Mouse (Mus musculus) heart, postnatal 0 days (tissue): ENCODE measurements at regions not wholly inside any gene's neighbourhood (a gene's known extent, or its start where the extent isn't known, plus 50 kb on each side); places are given as distances from the start of the nearest gene placed in this dataset.

Source experiments
- ATAC-seq: fragments of 200-750 bp; cut with Nextera tagmentation; 2 replicates; pipeline ENCODE4 v1.8.0; 2017; ENCODE audit warnings: low read depth, moderate number of reproducible peaks, moderate library complexity; ENCODE audit not compliant: insufficient read depth
- DNase-seq: peaks from one replicate; pipeline ENCODE4 v3.0.0-alpha.2; 2016; ENCODE audit warnings: low spot score
- H3K27ac ChIP-seq: fragments of 300-500 bp; sonication (generic); 2 replicates; pipeline ENCODE4 v1.5.1; 2014; ENCODE audit warnings: low read depth, mild to moderate bottlenecking
- H3K27me3 ChIP-seq: fragments of 300-500 bp; sonication (generic); 2 replicates; pipeline ENCODE4 v1.6.1; 2014; ENCODE audit warnings: low read length, mixed read lengths; ENCODE audit not compliant: control insufficient read depth, insufficient read depth
- H3K36me3 ChIP-seq: fragments of 300-500 bp; sonication (generic); replicated peaks from 2 replicates; pipeline ENCODE4 v1.6.1; 2014; ENCODE audit warnings: low read length, mixed read lengths; ENCODE audit not compliant: control insufficient read depth, insufficient read depth
- H3K4me1 ChIP-seq: fragments of 300-500 bp; sonication (generic); 2 replicates; pipeline ENCODE4 v1.6.1; 2014; ENCODE audit warnings: antibody characterized with exemption; ENCODE audit not compliant: control insufficient read depth, insufficient read depth
- H3K4me2 ChIP-seq: fragments of 300-500 bp; sonication (generic); 2 replicates; pipeline ENCODE4 v1.6.1; 2014; ENCODE audit warnings: low read depth, mild to moderate bottlenecking, low read length, moderate library complexity
- H3K4me3 ChIP-seq: fragments of 300-500 bp; sonication (generic); 2 replicates; pipeline ENCODE4 v1.5.1; 2014; ENCODE audit warnings: low read depth, low read length
- H3K9ac ChIP-seq: fragments of 300-500 bp; sonication (generic); replicated peaks from 2 replicates; pipeline ENCODE4 v1.6.1; 2014; ENCODE audit warnings: low read depth, low read length, mixed read lengths
- H3K9me3 ChIP-seq: fragments of 300-500 bp; sonication (generic); replicated peaks from 2 replicates; pipeline ENCODE4 v1.6.1; 2016; ENCODE audit warnings: low read length; ENCODE audit not compliant: control insufficient read depth
- CTCF ChIP-seq: IDR thresholded peaks from 2 replicates; pipeline ENCODE4 v1.5.1; 2016; ENCODE audit warnings: antibody characterized with exemption, control low read depth, low read depth
- EP300 ChIP-seq: IDR thresholded peaks from 2 replicates; pipeline ENCODE4 v1.6.1; 2016; ENCODE audit warnings: antibody characterized with exemption, low read depth
- WGBS: fragments of 180-500 bp; shearing (Covaris S2); extraction: QIAGEN DNeasy Blood & Tissue Kit; methylation state at CpG from one replicate; pipeline ENCODE4 v1.1.7; 2014; 5-methylcytosine and 5-hydroxymethylcytosine counted together

- no peak overlapping the region for H3K4me2 ChIP-seq
- no peaks in the 10 kb centered on the region for H3K36me3 ChIP-seq
- H3K27me3 ChIP-seq = no peaks in the 10 kb centered on the region
- TF ChIP-seq CTCF = no peak
- no peak for TF ChIP-seq EP300
- no peaks in the 10 kb centered on the region for H3K4me1 ChIP-seq
- no peak for ATAC-seq
- WGBS = 66% methylated on average over 8 of the region's 8 CpGs
- H3K9me3 ChIP-seq = no peaks in the 10 kb centered on the region
- no peak overlapping the region for H3K9ac ChIP-seq
- no peak for DNase-seq
- H3K27ac ChIP-seq = no peak overlapping the region
- no peak overlapping the region for H3K4me3 ChIP-seq
These were observed 144.1 kb downstream of the Anxa2 start for GRCm38 (mm10) chr9:69597472-69597871.

GRCm38 (mm10) chr9:69592329-69593062, 139.1 kb downstream of the Anxa2 start:
- TF ChIP-seq EP300 = no peak
- ATAC-seq = no peak
- H3K9ac ChIP-seq = no peak overlapping the region
- no peaks in the 10 kb centered on the region for H3K36me3 ChIP-seq
- H3K4me2 ChIP-seq = no peak overlapping the region
- H3K9me3 ChIP-seq = no peaks in the 10 kb centered on the region
- 68% methylated on average over 15 of the region's 15 CpGs for WGBS
- H3K27ac ChIP-seq = no peak overlapping the region
- no peak overlapping the region for H3K4me3 ChIP-seq
- no peaks in the 10 kb centered on the region for H3K27me3 ChIP-seq
- no peaks in the 10 kb centered on the region for H3K4me1 ChIP-seq
- no peak for DNase-seq

GRCm38 (mm10) chr9:69588846-69589245, 135.4 kb downstream of the Anxa2 start:
- 84% methylated on average over 4 of the region's 4 CpGs for WGBS

GRCm38 (mm10) chr9:69587096-69587495, 133.7 kb downstream of the Anxa2 start:
- DNase-seq = no peak
- ATAC-seq = no peak
- Histone ChIP-seq H3K4me1 (no peaks in the 10 kb centered on the region), H3K27me3 (no peaks in the 10 kb centered on the region), H3K4me3 (no peak overlapping the region), H3K9me3 (no peaks in the 10 kb centered on the region), H3K36me3 (no peaks in the 10 kb centered on the region), H3K4me2 (no peak overlapping the region), H3K9ac (no peak overlapping the region), H3K27ac (no peak overlapping the region)
- 72% methylated on average over 3 of the region's 3 CpGs for WGBS
- TF ChIP-seq CTCF = no peak

More at GRCm38 (mm10) chr9:69588846-69589245, 135.4 kb downstream of the Anxa2 start:
- H3K4me1 ChIP-seq = no peaks in the 10 kb centered on the region
- no peak overlapping the region for H3K4me3 ChIP-seq
- no peak overlapping the region for H3K27ac ChIP-seq
- H3K9me3 ChIP-seq = no peaks in the 10 kb centered on the region
- no peak overlapping the region for H3K9ac ChIP-seq
- DNase-seq (no peak), ATAC-seq (no peak)
- H3K36me3 ChIP-seq = no peaks in the 10 kb centered on the region
- H3K4me2 ChIP-seq = no peak overlapping the region
- H3K27me3 ChIP-seq = no peaks in the 10 kb centered on the region
- TF ChIP-seq EP300 = no peak
- no peak for TF ChIP-seq CTCF

- no peaks in the 10 kb centered on the region for H3K36me3 ChIP-seq
- ATAC-seq = no peak
- TF ChIP-seq CTCF (0 out of 2 replicates have a peak, but pooled peaks have one; percentile 16), EP300 (no peak)
These were observed 127.8 kb downstream of the Anxa2 start for GRCm38 (mm10) chr9:69581236-69581635.

More at GRCm38 (mm10) chr9:69581236-69581635, 127.8 kb downstream of the Anxa2 start:
- no peak overlapping the region for H3K4me3 ChIP-seq
- no peak overlapping the region for H3K4me2 ChIP-seq
- H3K27ac ChIP-seq = no peak overlapping the region
- no peaks in the 10 kb centered on the region for H3K27me3 ChIP-seq
- H3K4me1 ChIP-seq = no peaks in the 10 kb centered on the region
- H3K9ac ChIP-seq = no peak overlapping the region
- H3K9me3 ChIP-seq = no peaks in the 10 kb centered on the region
- DNase-seq = no peak
